In genomic region chr10:90689854-90690513, GRCm38 (mm10) we compare ENCODE assay signal across 9 mouse cellular contexts.
DNase-seq lines count a peak whose midpoint lies in the region; ATAC-seq and TF ChIP-seq lines count a peak whose summit lies in the region.
"Had no signal": no experiment of that assay in that cellular context is flagged by ENCODE, and none has a peak within 500 bp of the region (broad histone marks: within the 10 kb centered on the region; RNA-seq: fewer than 3 reads in every experiment).

No protein-coding gene starts in this region.

- no peak overlapping the region for H3K27ac ChIP-seq in heart, embryonic 12.5 days (ENCODE audit: poor library complexity, severe bottlenecking)
- peak overlapping the region; percentile 78 for H3K27ac ChIP-seq in layer of hippocampus, adult 2 months
- no peak overlapping the region for H3K27ac ChIP-seq in midbrain, embryonic 10.5 days (replicated peaks)
- no peak overlapping the region for H3K27ac ChIP-seq in testis, adult 2 months (ENCODE audit: control insufficient read depth, insufficient read depth, low read depth, low read length)
- H3K27ac ChIP-seq: limb, embryonic 15.5 days had no signal

- 56% methylated on average over 11 of the region's 11 CpGs for WGBS in heart, embryonic 12.5 days
- WGBS in midbrain, embryonic 10.5 days: 63% methylated on average over 11 of the region's 11 CpGs

- no peak overlapping the region for H3K4me2 ChIP-seq in heart, embryonic 12.5 days
- H3K4me2 ChIP-seq: limb, embryonic 15.5 days had no signal

- no peak for ATAC-seq in heart, embryonic 12.5 days (ENCODE audit: insufficient number of reproducible peaks, low FRiP score)

- TF ChIP-seq CTCF in layer of hippocampus, adult 2 months (conservative IDR thresholded peaks at IDR 0.05): peak; percentile 97
- peak; percentile 14; the same call in 1 of the 2 replicates for TF ChIP-seq CTCF in testis, adult 2 months (IDR thresholded peaks at IDR 0.05; ENCODE audit: control insufficient read depth, insufficient read depth, insufficient replicate concordance, low read depth, low read length)

- H3K9ac ChIP-seq in heart, embryonic 12.5 days: no peak overlapping the region
- H3K9ac ChIP-seq: limb, embryonic 15.5 days had no signal

- TF ChIP-seq POLR2A in testis, adult 2 months (IDR thresholded peaks at IDR 0.05; ENCODE audit: control insufficient read depth, low read depth, low read length): no peak

- H3K36me3 ChIP-seq in heart, embryonic 12.5 days: no peaks in the 10 kb centered on the region
- no peaks in the 10 kb centered on the region for H3K36me3 ChIP-seq in midbrain, embryonic 10.5 days
- no peaks in the 10 kb centered on the region for H3K36me3 ChIP-seq in testis, adult 2 months (ENCODE audit: control insufficient read depth, insufficient read depth, low read length)
- H3K36me3 ChIP-seq: limb, embryonic 15.5 days had no signal

- peak; percentile 44 for DNase-seq in heart, adult 11 months
- peak; percentile 60 for DNase-seq in MN1 (ENCODE audit: low spot score)
- DNase-seq in cerebellum, adult 9-11 months: peak; percentile 69
- DNase-seq in frontal cortex, postnatal 25 days (ENCODE audit: low spot score in 2 of 2): peak; percentile 51 to 65
- peak; percentile 69 to 85 for DNase-seq in layer of hippocampus, adult 2 months (ENCODE audit: low spot score in 2 of 2)
- DNase-seq in midbrain, embryonic 10.5 days (ENCODE audit: low spot score): peak; percentile 59

- no peaks in the 10 kb centered on the region for H3K27me3 ChIP-seq in heart, embryonic 12.5 days (replicated peaks)
- no peaks in the 10 kb centered on the region for H3K27me3 ChIP-seq in midbrain, embryonic 10.5 days (ENCODE audit: low read depth, poor library complexity, severe bottlenecking)
- no peaks in the 10 kb centered on the region for H3K27me3 ChIP-seq in testis, adult 2 months (ENCODE audit: control insufficient read depth, insufficient read depth, low read length)
- H3K27me3 ChIP-seq: limb, embryonic 15.5 days had no signal

- no peak overlapping the region for H3K4me3 ChIP-seq in heart, embryonic 12.5 days
- H3K4me3 ChIP-seq in layer of hippocampus, adult 2 months: peak overlapping the region; percentile 47
- H3K4me3 ChIP-seq in midbrain, embryonic 10.5 days: no peak overlapping the region
- H3K4me3 ChIP-seq in testis, adult 2 months (ENCODE audit: control insufficient read depth, low read depth, low read length): no peak overlapping the region
- H3K4me3 ChIP-seq: limb, embryonic 15.5 days had no signal

- H3K9me3 ChIP-seq in heart, embryonic 12.5 days (replicated peaks): no peaks in the 10 kb centered on the region
- no peaks in the 10 kb centered on the region for H3K9me3 ChIP-seq in midbrain, embryonic 10.5 days (replicated peaks)
- H3K9me3 ChIP-seq: limb, embryonic 15.5 days had no signal

- no peaks in the 10 kb centered on the region for H3K4me1 ChIP-seq in heart, embryonic 12.5 days (replicated peaks)
- H3K4me1 ChIP-seq in midbrain, embryonic 10.5 days: no peaks in the 10 kb centered on the region
- no peaks in the 10 kb centered on the region; the same call in 1 of the 2 replicates for H3K4me1 ChIP-seq in testis, adult 2 months (ENCODE audit: control insufficient read depth, insufficient read depth, low read length)
- H3K4me1 ChIP-seq: limb, embryonic 15.5 days had no signal
